Mouse (Mus musculus): ENCODE measurements around the gene Vegfd. TPM values are rescaled to one million over a fixed set of nuclear protein-coding genes. Genes with fewer than 3 reads are reported as not detected.
A peak's percentile ranks its signal among the peaks of the same experiment; 100 is the strongest.

Gene Vegfd
- polyA plus RNA-seq, 1 experiment = 23.2 TPM

GRCm38 (mm10) chrX:164379721-164380120 is 6.5 kb downstream of the Vegfd start:
- TF ChIP-seq CTCF (IDR thresholded peaks at IDR 0.05; ENCODE audit: insufficient read depth, low read length) (no peak), POLR2A (IDR thresholded peaks at IDR 0.05; ENCODE audit: borderline replicate concordance, extremely low read depth, low read depth, low read length) (no peak)
- 60% methylated on average over 4 of the region's 4 CpGs for WGBS
- no peaks in the 10 kb centered on the region for H3K4me1 ChIP-seq (ENCODE audit: control insufficient read depth, insufficient read depth, low read length)
- H3K4me3 ChIP-seq (replicated peaks; ENCODE audit: extremely low read depth, low read depth, low read length) = no peak overlapping the region
- DNase-seq = no peak

DNA sequence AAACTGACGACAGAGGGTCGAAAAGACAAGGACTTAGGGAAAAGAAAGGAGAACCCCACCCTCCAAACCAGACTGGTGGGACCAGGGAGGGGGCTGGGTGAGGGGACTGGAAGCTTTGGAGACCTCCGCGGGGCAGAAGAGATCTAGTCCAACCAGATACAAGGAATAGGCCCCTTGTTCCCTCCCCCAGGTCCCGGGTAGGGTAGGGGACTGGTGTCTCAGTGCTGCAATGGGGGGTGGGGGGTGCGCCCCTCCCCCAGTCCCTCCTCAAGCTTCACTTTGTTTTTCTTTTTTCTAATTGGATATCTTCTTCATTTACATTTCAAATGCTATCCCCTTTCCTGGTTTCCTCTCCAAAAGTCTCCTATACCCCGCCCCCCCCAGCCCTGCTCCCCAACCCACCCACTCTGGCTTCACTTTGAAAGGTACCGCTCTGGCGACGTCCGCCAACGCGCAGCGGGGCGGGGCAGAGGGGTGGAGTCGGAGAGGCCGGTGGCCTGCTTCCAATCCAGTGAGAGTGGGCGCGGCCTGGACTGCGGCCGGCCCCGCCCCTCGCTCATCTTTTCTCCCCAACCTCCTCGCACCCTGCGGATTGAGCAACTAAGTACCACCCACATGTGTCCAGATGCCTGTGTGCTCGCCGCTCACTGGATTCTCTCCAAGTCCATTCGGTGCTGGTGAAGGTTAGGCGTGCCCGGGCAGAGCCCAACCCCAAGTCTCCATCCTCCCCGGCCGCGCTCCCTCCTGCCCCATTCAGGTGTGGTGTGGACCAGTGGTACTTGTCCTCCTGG is 8.6 kb downstream of the Vegfd start:
- peak overlapping the region; percentile 24 for H3K4me3 ChIP-seq (replicated peaks; ENCODE audit: extremely low read depth, low read depth, low read length)
- H3K4me1 ChIP-seq (ENCODE audit: control insufficient read depth, insufficient read depth, low read length) = no peaks in the 10 kb centered on the region
- 24% methylated on average over 32 of the region's 33 CpGs for WGBS
- no peak for TF ChIP-seq CTCF (IDR thresholded peaks at IDR 0.05; ENCODE audit: insufficient read depth, low read length)
- TF ChIP-seq POLR2A (IDR thresholded peaks at IDR 0.05; ENCODE audit: borderline replicate concordance, extremely low read depth, low read depth, low read length) = no peak
- DNase-seq = peak; percentile 60

- 73% methylated on average over 4 of the region's 4 CpGs for WGBS
- no peak for TF ChIP-seq POLR2A (IDR thresholded peaks at IDR 0.05; ENCODE audit: borderline replicate concordance, extremely low read depth, low read depth, low read length)
- TF ChIP-seq CTCF (IDR thresholded peaks at IDR 0.05; ENCODE audit: insufficient read depth, low read length) = no peak
- DNase-seq = no peak
- Histone ChIP-seq H3K4me3 (replicated peaks; ENCODE audit: extremely low read depth, low read depth, low read length) (no peak overlapping the region), H3K4me1 (ENCODE audit: control insufficient read depth, insufficient read depth, low read length) (no peaks in the 10 kb centered on the region)
Measured at GRCm38 (mm10) chrX:164394091-164394490, 20.9 kb downstream of the Vegfd start.

- H3K4me1 ChIP-seq (ENCODE audit: control insufficient read depth, insufficient read depth, low read length) = no peaks in the 10 kb centered on the region
- TF ChIP-seq POLR2A (IDR thresholded peaks at IDR 0.05; ENCODE audit: borderline replicate concordance, extremely low read depth, low read depth, low read length) (no peak), CTCF (IDR thresholded peaks at IDR 0.05; ENCODE audit: insufficient read depth, low read length) (no peak)
- H3K4me3 ChIP-seq (replicated peaks; ENCODE audit: extremely low read depth, low read depth, low read length) = no peak overlapping the region
- DNase-seq = no peak
- WGBS = 55% methylated on average over 3 of the region's 3 CpGs
Measured at GRCm38 (mm10) chrX:164398456-164398855, 25.3 kb downstream of the Vegfd start.

DNA sequence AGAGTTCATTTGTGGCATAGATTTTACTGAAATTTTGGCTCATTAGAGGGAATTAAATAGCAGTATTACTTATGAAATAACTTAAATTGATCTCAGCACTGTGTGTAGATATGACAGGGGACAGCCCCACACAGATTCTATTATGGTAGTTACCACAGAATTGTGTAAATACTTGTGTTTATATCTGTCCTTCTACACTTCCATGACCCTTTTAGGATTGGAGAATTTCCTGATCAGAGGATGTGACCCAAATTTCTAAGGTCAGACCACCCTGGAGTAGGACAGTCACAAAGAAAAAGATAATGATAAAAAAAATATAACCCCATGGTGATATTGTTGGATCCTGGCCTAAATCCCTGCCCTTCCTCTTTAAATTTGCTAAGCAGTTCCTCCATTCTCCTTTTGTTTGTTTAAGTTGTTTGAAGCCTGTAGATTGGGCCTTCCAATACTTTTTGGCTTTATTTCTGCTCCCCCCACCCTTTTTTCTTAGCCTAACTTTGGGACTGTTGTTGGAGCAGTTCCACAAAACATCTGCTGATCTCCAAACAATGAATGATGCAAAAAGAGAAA is 32.0 kb downstream of the Vegfd start:
- Histone ChIP-seq H3K4me3 (replicated peaks; ENCODE audit: extremely low read depth, low read depth, low read length) (no peak overlapping the region), H3K4me1 (ENCODE audit: control insufficient read depth, insufficient read depth, low read length) (0 out of 2 replicates have a peak, but pooled peaks cover 3% of the 10 kb centered on the region)
- DNase-seq = no peak
- TF ChIP-seq POLR2A (IDR thresholded peaks at IDR 0.05; ENCODE audit: borderline replicate concordance, extremely low read depth, low read depth, low read length) (no peak), CTCF (IDR thresholded peaks at IDR 0.05; ENCODE audit: insufficient read depth, low read length) (no peak)

DNA sequence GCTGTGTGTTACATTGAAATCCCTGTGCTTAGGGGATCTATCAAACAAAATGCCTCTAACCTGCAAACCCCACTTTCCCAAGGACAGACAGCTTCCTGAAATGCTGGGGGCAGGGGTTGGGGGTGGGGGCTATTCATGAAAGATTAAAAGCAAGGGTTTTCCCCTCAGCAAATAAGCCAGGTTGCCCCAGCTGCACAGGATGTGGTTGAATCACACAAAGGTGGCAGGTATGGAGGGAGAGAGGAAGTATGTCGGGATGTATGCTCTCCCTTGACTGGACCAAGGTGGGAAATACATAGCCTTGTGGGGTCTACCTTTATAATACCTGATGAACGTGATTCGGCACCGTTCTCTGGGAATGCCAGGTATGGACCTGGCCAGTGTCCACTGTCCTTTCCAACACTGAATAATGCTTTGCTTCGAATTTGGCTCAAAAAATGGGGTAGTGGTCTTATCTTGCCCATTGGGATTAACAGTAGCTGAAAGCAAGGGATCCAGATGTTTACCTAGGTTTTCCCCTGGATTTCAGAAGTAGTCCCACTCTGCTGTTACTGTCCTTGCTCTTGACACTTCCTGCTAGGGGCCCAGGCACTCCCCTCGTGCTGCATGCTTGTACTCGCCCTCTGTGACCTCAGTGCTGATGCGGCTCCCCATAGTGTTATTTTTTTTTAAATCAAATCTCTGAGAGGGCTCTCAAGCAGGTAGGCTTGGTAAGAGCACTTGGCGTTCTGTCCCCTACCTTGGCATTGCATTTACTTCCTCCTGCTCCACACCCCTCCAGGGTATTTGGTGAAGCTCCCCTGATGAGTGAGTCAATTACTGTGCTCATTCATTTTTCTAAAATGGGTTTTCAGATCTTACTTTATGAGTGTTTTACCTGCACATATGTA is 33.2 kb downstream of the Vegfd start:
- WGBS = 59% methylated on average over 9 of the region's 9 CpGs
- DNase-seq = no peak
- Histone ChIP-seq H3K4me1 (ENCODE audit: control insufficient read depth, insufficient read depth, low read length) (0 out of 2 replicates have a peak, but pooled peaks cover 3% of the 10 kb centered on the region), H3K4me3 (replicated peaks; ENCODE audit: extremely low read depth, low read depth, low read length) (no peak overlapping the region)
- TF ChIP-seq CTCF (IDR thresholded peaks at IDR 0.05; ENCODE audit: insufficient read depth, low read length) = no peak
- no peak for TF ChIP-seq POLR2A (IDR thresholded peaks at IDR 0.05; ENCODE audit: borderline replicate concordance, extremely low read depth, low read depth, low read length)

- 73% methylated on average over 3 of the region's 3 CpGs for WGBS
- Histone ChIP-seq H3K4me3 (replicated peaks; ENCODE audit: extremely low read depth, low read depth, low read length) (no peak overlapping the region), H3K4me1 (ENCODE audit: control insufficient read depth, insufficient read depth, low read length) (0 out of 2 replicates have a peak, but pooled peaks cover 3% of the 10 kb centered on the region)
- no peak for DNase-seq
- TF ChIP-seq CTCF (IDR thresholded peaks at IDR 0.05; ENCODE audit: insufficient read depth, low read length) (no peak), POLR2A (IDR thresholded peaks at IDR 0.05; ENCODE audit: borderline replicate concordance, extremely low read depth, low read depth, low read length) (no peak)
Measured at GRCm38 (mm10) chrX:164408301-164408927, 35.2 kb downstream of the Vegfd start.

DNA sequence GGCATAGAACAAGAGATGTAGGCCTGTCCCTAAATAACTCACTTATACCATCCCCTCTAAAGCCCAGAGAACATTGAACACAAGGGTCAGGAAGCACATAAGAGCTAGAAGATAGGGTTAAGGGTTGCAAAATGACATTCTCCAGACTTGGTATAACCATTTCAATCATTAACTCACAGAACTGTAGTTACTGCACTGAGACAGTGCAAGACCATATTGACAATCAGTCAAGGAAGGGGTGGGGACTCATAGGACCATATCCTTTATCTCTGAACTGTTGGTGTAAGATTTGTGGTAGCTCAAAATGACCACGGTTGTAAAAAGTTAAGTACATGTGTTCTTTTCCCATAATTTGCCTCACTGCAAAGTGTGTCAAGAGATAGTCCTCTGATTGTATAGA is 37.4 kb downstream of the Vegfd start:
- DNase-seq = no peak
- Histone ChIP-seq H3K4me1 (ENCODE audit: control insufficient read depth, insufficient read depth, low read length) (0 out of 2 replicates have a peak, but pooled peaks cover 3% of the 10 kb centered on the region), H3K4me3 (replicated peaks; ENCODE audit: extremely low read depth, low read depth, low read length) (no peak overlapping the region)
- TF ChIP-seq CTCF (IDR thresholded peaks at IDR 0.05; ENCODE audit: insufficient read depth, low read length) (no peak), POLR2A (IDR thresholded peaks at IDR 0.05; ENCODE audit: borderline replicate concordance, extremely low read depth, low read depth, low read length) (no peak)
- WGBS = 70% methylated on average over 1 of the region's 1 CpGs

DNA sequence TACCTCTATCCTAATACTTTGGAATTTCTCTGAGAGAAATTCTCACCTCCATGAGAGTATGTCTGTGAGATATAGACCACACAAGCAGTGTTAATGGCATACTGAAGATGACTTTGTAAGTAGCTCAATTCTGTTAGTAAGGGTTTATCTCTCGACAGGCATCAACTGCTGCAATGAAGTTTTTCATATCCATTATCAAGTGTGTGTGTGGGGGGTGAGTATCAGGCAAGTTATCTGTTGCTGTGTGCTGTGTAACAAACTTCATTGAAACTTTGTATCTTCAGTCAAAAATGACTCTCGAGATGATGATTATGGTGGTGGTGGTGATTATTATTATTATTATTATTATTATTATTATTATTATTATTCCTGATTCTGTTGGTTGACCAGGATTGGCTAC is 43.6 kb downstream of the Vegfd start:
- WGBS = 72% methylated on average over 2 of the region's 2 CpGs
- no peak for DNase-seq
- H3K4me3 ChIP-seq (replicated peaks; ENCODE audit: extremely low read depth, low read depth, low read length) = no peak overlapping the region
- no peaks in the 10 kb centered on the region for H3K4me1 ChIP-seq (ENCODE audit: control insufficient read depth, insufficient read depth, low read length)
- no peak for TF ChIP-seq POLR2A (IDR thresholded peaks at IDR 0.05; ENCODE audit: borderline replicate concordance, extremely low read depth, low read depth, low read length)
- no peak for TF ChIP-seq CTCF (IDR thresholded peaks at IDR 0.05; ENCODE audit: insufficient read depth, low read length)

Data from lung, adult 2 months (tissue).